Mouse (Mus musculus) heart, postnatal 0 days (tissue): Measurements from ENCODE around the gene Cited4.

Experiments used
- CTCF ChIP-seq: IDR thresholded peaks from 2 replicates; pipeline ENCODE4 v1.5.1; 2016; ENCODE audit warnings: antibody characterized with exemption, control low read depth, low read depth
- EP300 ChIP-seq: IDR thresholded peaks from 2 replicates; pipeline ENCODE4 v1.6.1; 2016; ENCODE audit warnings: antibody characterized with exemption, low read depth

DNA sequence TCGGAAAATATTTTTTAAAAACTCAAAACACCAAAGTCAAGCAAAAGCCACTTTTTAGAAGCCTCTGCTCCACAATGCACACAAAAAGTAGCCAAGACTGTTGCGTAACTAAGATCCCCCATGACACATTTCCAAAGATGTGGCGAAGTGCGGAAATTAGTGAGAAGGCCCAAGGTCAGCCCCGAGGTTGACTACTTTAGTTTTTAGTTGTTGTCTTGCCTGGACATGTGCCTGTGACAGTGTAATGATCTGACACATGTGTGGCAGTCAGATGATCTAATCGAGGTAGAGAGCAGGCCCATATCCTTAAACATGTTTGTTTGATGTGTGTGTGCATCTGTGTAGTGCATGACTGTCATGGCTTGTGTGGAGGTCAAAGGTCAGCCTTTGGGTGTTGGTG lies 24.4 kb upstream of the Cited4 start:
- TF ChIP-seq CTCF (no peak), EP300 (no peak)
